Mouse (Mus musculus) layer of hippocampus, adult 9-11 months (tissue): ENCODE measurements at regions not wholly inside any gene's neighbourhood (a gene's known extent, or its start where the extent isn't known, plus 50 kb on each side); places are given as distances from the start of the nearest gene placed in this dataset.
A peak's percentile ranks its signal among the peaks of the same experiment; 100 is the strongest.

Experiments
- DNase-seq: peaks from one replicate; pipeline ENCODE4 v3.0.0; 2022

DNA sequence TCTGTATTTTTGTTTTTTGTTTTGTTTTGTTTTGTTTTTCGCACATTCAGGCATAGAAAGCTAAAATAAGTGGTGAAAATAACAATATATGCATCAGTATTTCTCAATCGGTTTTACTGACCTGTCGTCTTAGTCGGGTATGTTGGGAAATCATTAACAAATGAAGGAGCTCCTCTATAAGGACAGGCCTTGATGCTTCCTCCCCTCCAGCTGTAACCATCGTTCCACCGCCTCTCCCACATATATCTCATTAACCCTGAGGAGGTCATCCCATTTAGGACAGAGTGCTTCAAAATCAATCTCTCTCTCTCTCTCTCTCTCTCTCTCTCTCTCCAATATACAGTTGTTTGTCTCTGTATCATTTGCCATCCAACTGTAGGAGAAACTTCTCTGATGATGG lies 492.4 kb downstream of the Efnb2 start:
- DNase-seq, result no peak

DNA sequence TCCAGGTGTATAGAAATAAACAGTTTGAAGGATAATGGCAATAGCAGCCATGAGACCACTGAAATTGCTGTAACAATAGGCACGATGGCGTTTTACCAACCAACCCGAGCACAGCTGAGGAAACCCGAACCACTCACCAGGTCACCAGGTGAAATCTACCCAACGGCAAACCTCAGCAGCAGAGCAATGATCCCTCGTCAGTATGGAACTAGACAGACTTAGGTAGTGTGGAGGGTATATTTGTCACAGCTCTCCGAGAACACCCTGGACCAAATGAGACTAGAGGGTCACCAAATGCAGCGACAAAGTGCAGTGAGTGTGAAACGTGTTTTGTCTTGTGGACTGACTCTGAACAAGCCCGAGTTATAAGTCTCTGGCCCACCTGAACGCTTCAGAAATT lies 492.8 kb downstream of the Efnb2 start:
- DNase-seq, result no peak

DNA sequence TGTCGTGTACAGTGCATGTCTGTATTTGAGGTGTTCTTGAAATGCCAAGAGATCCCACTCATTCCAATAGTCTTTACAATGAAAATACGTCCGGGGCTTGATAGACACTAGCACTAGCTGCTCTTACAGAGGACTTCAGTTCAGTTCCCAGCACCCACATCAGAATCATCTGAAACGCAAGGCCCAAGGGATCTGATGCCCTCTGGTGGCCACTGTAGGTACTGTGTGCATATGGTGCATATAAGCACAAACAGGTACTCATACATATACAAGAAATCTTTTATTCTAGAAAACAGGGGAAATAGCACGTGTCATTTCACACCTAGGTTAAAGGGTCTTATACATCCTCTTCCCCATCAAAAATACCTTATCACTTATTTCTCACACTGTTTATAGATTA lies 513.5 kb downstream of the Efnb2 start:
- no peak for DNase-seq

GRCm38 (mm10) chr8:8142933-8143495 lies 518.0 kb downstream of the Efnb2 start:
- peak; percentile 13 for DNase-seq

GRCm38 (mm10) chr8:8142461-8142860 lies 518.6 kb downstream of the Efnb2 start:
- no peak for DNase-seq

DNA sequence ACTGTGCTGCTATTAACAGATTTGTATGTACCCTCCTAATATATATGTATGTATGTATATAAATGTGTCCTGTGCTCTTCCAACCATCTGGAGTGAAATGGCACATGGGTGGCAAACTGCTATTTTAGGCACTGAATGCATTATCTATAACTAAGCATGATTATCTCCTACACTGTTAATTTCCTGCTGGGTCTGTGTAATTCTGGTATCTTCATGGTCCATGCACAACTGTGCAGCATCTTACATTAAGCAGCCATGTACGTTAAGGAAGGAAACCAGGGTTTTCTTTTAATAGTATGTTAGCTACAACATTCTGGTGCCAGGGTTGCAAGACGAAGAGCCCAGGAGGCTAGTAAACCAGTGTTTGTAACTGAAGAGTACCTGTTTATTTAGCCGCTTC lies 521.3 kb downstream of the Efnb2 start:
- DNase-seq, result no peak

DNA sequence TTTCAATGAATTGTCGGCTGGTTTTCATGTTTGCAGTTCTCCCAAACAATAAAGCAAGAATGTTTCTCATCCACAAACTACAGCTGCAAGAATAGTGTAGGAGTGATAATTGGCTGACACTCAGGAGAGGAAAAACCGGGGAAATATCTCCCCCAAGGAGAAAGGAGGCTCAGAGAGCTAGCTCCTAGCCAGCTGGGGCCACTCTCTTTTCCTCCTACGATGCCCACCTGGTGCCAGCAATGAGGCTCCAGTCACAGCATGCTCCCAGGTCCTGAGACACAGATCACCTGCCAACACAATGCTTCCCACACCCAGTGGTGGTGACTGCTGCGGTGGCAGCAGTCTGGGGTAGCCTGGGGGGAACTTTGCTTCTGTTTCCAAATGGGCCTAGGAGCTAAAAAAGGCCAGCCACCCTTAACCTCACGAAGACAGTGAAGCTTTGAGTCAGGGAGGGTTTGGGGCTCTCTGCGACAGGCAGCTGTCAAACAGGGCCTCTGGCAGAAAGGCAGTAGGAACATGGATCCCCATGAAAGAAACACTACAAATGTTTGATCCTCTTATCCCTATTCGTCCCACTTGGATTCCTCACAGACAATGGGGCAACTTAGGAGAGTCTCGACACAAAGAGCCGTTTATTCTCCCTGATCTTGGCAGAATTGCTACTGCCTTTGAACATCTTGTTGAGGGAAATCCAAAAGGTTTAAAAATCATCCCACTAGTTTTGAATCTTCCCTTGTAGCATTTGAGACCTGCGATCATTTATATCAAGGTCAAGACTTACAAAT lies 527.8 kb downstream of the Efnb2 start:
- no peak for DNase-seq

- DNase-seq, result no peak
Measured at GRCm38 (mm10) chr8:8131961-8132376, 529.1 kb downstream of the Efnb2 start.

GRCm38 (mm10) chr8:8130806-8131205 lies 530.2 kb downstream of the Efnb2 start:
- DNase-seq, result no peak

- DNase-seq, result no peak
Measured at GRCm38 (mm10) chr8:8115595-8116429, 545.2 kb downstream of the Efnb2 start.

DNA sequence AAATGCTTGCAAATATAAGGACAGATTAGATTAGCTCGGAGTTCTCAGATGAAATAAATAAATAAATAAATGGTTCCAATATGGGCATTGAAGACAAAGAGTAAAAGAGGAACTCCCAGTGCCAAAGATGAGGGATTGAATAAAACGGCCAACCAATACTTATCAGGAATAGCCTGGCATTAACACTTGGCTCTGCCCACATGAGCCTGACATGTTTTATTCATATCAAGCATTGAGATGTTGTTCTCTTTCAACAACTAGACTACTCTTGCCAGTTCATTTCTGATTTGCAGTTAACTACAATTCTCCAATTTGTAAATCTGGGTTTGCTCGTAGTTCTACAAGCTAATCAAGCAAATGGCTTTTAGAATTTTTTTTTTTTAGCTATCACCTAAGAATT lies 546.4 kb downstream of the Efnb2 start:
- no peak for DNase-seq

DNA sequence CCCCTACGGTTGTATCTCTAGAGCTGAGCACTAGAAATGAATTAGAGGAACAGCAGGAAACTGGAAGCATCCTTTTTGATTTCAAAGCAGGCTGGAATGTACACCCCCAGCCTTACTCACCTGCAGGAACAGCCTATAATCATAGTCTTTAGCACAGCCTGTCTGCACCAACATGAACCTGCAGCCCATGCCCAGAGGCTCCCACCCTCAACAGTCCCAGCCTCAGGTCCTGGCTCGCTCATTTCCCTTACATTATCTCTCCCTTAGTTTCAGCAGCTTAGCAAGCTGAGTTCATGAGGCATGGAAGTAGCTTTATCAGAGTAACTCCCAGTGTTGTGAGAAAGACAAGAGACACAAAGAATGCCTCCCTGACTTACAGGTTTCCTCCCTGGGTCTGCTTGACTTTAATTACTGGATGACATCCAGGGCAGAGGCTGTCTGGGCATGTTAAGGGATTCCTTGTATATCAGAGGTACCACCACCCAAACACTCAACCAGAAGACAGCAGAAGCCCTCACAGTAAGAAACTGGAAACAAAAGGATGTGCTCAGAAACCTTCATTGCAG lies 551.2 kb downstream of the Efnb2 start:
- no peak for DNase-seq

- DNase-seq, result no peak
Measured at GRCm38 (mm10) chr8:8103492-8103891, 557.5 kb downstream of the Efnb2 start.

- DNase-seq, result no peak
Measured at GRCm38 (mm10) chr8:8102010-8102727, 558.9 kb downstream of the Efnb2 start.

DNA sequence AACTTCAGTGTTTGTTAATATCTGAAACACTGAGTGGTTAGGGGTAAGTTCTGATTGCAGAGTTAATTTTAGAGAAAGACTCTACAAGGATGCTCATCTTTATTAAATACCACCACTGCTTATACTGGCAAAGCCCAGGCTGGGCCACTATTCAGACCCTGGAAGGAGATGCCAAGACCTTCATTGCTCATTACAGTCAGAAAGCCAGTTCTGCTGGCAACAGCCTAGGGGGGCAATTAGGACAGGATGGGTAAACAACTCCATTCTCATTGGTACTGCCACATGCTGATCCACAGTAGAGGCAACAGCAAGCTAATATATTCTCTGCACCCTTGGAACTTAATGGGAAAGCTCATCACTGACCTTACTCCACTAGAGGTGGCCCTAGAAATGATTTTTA lies 568.5 kb downstream of the Efnb2 start:
- no peak for DNase-seq

GRCm38 (mm10) chr8:8084652-8085051 lies 576.4 kb downstream of the Efnb2 start:
- no peak for DNase-seq

DNA sequence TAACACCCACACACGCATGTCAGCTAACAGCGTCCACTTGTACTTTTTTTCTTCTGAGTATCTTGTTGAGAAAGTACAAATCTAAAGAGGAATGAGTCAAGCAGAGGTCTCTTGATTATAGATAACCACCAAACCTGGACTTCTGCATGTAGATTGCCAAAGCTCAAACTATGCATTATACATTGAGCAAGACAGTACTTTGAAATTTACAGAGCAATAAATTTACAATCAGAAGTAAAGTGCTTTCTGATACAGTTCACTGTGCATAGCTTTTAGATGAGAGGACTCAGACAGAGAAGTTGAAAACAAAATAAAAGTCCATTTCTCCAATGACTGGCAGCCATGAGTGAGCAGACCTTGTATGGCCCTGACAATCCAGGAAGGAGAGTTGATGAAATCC lies 597.0 kb downstream of the Efnb2 start:
- no peak for DNase-seq

DNA sequence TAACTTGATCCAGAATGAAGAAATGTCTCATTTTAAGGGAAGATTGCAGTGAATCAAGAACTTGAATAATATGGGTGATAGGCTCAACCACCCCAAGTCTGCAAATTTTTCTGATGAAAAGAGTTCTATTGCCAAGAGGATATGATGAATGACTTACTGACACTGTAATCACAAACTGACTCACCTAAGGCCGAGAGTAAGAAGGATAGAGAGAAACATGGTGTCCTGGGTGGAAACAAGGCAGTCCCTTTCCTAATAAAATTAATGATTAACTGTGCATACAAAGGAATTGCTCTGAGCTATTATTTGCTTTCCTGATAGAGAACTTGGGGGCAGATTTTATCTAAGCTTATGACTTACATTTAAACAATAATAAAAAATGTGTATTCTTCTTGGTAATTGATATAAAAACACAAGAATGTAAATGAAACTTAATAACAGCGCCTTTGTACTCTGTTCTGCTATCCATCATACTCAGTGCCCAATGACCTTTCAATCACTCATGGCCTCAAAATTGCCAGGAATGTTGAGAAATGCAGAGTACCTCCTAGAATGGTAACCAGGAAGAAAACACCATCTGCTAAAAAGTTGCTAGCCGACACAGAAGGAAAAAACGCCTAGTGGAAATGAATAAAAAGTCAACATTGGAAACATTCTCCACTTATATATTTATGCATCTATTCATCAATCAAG lies 606.7 kb downstream of the Efnb2 start:
- no peak for DNase-seq

DNA sequence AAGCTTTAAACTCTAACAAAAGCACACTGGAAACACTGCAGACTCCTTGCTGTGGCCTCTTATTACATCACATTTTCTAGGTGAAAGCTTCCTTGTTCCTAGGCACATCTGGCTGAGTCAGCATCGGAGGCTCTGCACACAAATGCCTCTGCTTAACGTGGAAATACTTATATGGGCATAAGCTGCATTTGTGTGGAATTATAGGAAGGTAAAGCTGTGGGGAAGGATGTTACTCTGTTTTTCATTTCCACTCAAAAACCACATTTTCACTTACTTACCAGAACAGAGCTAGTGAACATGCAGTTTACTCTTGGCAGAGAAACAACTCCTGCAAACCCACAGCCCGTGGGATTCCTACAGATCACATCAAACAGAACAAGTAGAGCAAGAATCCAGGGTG lies 609.9 kb downstream of the Efnb2 start:
- DNase-seq, result no peak

- DNase-seq, result no peak
Measured at GRCm38 (mm10) chr8:8050778-8051177, 610.3 kb downstream of the Efnb2 start.

DNA sequence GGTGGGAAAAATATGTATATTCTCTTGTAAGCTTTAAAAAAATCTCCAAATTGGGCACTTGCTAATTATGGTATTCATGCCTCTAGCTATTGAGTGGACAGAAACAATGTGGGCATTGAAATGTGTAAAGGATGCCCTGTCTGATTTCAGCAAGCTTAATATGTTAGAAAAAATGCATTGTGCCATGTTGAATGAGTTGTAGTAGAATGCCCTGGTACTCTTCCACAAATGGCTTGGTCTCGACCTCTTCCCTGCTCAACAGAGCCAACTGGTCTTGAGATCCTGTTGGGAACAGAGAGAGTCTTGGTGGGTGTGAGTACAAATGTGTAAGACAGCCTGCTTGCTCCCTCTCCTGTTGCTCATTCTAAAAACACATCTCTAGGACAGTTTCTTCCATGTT lies 616.1 kb downstream of the Efnb2 start:
- no peak for DNase-seq

GRCm38 (mm10) chr8:8044296-8044695 lies 616.7 kb downstream of the Efnb2 start:
- no peak for DNase-seq
